Mouse (Mus musculus): Measurements from ENCODE around the gene Gm26741.
"Not testable (repeated sequence)": the region's sequence is repeated elsewhere in the genome, so short reads cannot be mapped to it uniquely, and the experiment has no call there.

Gene Gm26741

GRCm38 (mm10) chr10:52358467-52358866, at the start of gene Gm26741:
TSS of gene Gm26741 (plus strand) at chr10:52358767.
- DNase-seq (ENCODE audit: low spot score) = no peak

GRCm38 (mm10) chr10:52309196-52309595, 49.4 kb upstream of the Gm26741 start:
- DNase-seq (ENCODE audit: low spot score) = peak; percentile 7

- DNase-seq (ENCODE audit: low spot score) = no peak
Observed at GRCm38 (mm10) chr10:52319506-52320286, 38.9 kb upstream of the Gm26741 start.

GRCm38 (mm10) chr10:52321918-52322317, 36.6 kb upstream of the Gm26741 start:
- no peak for DNase-seq (ENCODE audit: low spot score)

- no peak for DNase-seq (ENCODE audit: low spot score)
Observed at GRCm38 (mm10) chr10:52331007-52331406, 27.6 kb upstream of the Gm26741 start.

GRCm38 (mm10) chr10:52343324-52343723, 15.2 kb upstream of the Gm26741 start:
- not testable (repeated sequence) for DNase-seq (ENCODE audit: low spot score)

- no peak for DNase-seq (ENCODE audit: low spot score)
Observed at GRCm38 (mm10) chr10:52353184-52353583, 5.4 kb upstream of the Gm26741 start.

- DNase-seq (ENCODE audit: low spot score) = no peak
Observed at GRCm38 (mm10) chr10:52360241-52360735, 1.7 kb downstream of the Gm26741 start.

- DNase-seq (ENCODE audit: low spot score) = no peak
Observed at GRCm38 (mm10) chr10:52360862-52361609, 2.5 kb downstream of the Gm26741 start.

GRCm38 (mm10) chr10:52368376-52368775, 9.8 kb downstream of the Gm26741 start:
- DNase-seq (ENCODE audit: low spot score) = no peak

- DNase-seq (ENCODE audit: low spot score) = no peak
Observed at GRCm38 (mm10) chr10:52373834-52374233, 15.3 kb downstream of the Gm26741 start.

- DNase-seq (ENCODE audit: low spot score) = no peak
Observed at GRCm38 (mm10) chr10:52374651-52375050, 16.1 kb downstream of the Gm26741 start.

GRCm38 (mm10) chr10:52376422-52376821, 17.9 kb downstream of the Gm26741 start:
- DNase-seq (ENCODE audit: low spot score) = no peak

- DNase-seq (ENCODE audit: low spot score) = no peak
Observed at GRCm38 (mm10) chr10:52377813-52378212, 19.2 kb downstream of the Gm26741 start.

GRCm38 (mm10) chr10:52381321-52381801, 22.8 kb downstream of the Gm26741 start:
- DNase-seq (ENCODE audit: low spot score) = no peak

GRCm38 (mm10) chr10:52381845-52382591, 23.5 kb downstream of the Gm26741 start, which contains the start of gene Gopc:
TSS of gene Gopc (minus strand) at chr10:52382124.
- peak; percentile 96 for DNase-seq (ENCODE audit: low spot score)

GRCm38 (mm10) chr10:52383022-52383421, 24.5 kb downstream of the Gm26741 start:
- peak; percentile 26 for DNase-seq (ENCODE audit: low spot score)

GRCm38 (mm10) chr10:52383522-52383921, 25.0 kb downstream of the Gm26741 start:
- no peak for DNase-seq (ENCODE audit: low spot score)

GRCm38 (mm10) chr10:52384823-52385610, 26.4 kb downstream of the Gm26741 start:
- DNase-seq (ENCODE audit: low spot score) = peak; percentile 35

GRCm38 (mm10) chr10:52387192-52387591, 28.6 kb downstream of the Gm26741 start:
- DNase-seq (ENCODE audit: low spot score) = no peak

- DNase-seq (ENCODE audit: low spot score) = no peak
Observed at GRCm38 (mm10) chr10:52388922-52389430, 30.4 kb downstream of the Gm26741 start, which contains the start of gene Nepn. TSS of gene Nepn (plus strand) at chr10:52388972.
